ENCODE assay signal across 28 mouse cellular contexts in the genomic region with DNA sequence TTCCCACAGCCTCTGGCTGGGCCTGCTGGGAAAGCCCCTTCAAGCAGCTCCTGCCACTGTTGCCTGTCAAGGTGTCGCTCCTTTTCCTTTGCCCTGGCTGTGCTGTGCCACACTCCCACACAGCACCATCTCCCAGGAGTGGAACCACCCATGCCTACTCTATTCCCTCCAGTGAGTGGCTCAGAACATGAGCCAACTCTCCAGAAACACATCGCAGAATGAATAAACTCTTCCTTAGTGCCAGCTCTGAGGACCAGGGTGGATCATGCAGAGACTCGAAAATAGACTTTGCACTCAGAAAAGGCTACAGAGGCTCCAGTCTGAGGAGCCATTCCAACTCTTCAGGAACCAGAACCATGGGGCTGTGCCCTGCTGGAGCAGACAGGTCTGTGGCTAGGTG. TPM values are rescaled to one million over a fixed set of nuclear protein-coding genes. Genes with fewer than 3 reads are reported as not detected.
DNase-seq lines count a peak whose midpoint lies in the region; ATAC-seq and TF ChIP-seq lines count a peak whose summit lies in the region.
"Had no signal": no experiment of that assay in that cellular context is flagged by ENCODE, and none has a peak within 500 bp of the region (broad histone marks: within the 10 kb centered on the region; RNA-seq: fewer than 3 reads in every experiment).

No protein-coding gene starts in this region.

- no peaks in the 10 kb centered on the region for H3K9me3 ChIP-seq in midbrain, embryonic 11.5 days (ENCODE audit: control insufficient read depth, low read length)
- no peaks in the 10 kb centered on the region for H3K9me3 ChIP-seq in midbrain, embryonic 15.5 days
- H3K9me3 ChIP-seq: forebrain, embryonic 10.5 days; forebrain, embryonic 13.5 days; heart, embryonic 10.5 days; heart, embryonic 13.5 days had no signal

- peak; percentile 48 to 58 for DNase-seq in left cerebral cortex, adult 18-20 months (ENCODE audit: low spot score in 2 of 2)
- no peak for DNase-seq in left cerebral cortex, postnatal 10 days (ENCODE audit: extremely low spot score in 1 of 2, low spot score in 2 of 2)
- peak; percentile 54 for DNase-seq in midbrain, embryonic 11.5 days (ENCODE audit: low spot score, missing footprints)
- peak; percentile 82 for DNase-seq in brain, adult 2 months (ENCODE audit: low read depth, low spot score)
- DNase-seq: adrenal gland, adult 2 months; adrenal gland, postnatal 14 days; cerebellum, adult 8-10 months; cerebellum, postnatal 10 days; cerebellum, postnatal 36 days; forebrain, postnatal 0 days; gastrocnemius, postnatal 10 days; gastrocnemius, postnatal 36 days; heart, adult 2 months; heart, postnatal 14 days; heart, postnatal 4 days had no signal

- H3K27ac ChIP-seq in midbrain, embryonic 11.5 days (ENCODE audit: low read depth, low read length), result no peak overlapping the region
- no peak overlapping the region for H3K27ac ChIP-seq in midbrain, embryonic 15.5 days
- H3K27ac ChIP-seq in cortical plate, adult 2 months (ENCODE audit: insufficient read depth, low read length), result 0 out of 2 replicates have a peak overlapping the region, but pooled peaks have one; percentile 15
- H3K27ac ChIP-seq: forebrain, embryonic 10.5 days; forebrain, embryonic 13.5 days; heart, adult 2 months; heart, embryonic 10.5 days; heart, embryonic 13.5 days; hindbrain, embryonic 14.5 days; hindbrain, postnatal 0 days had no signal

- TF ChIP-seq POLR2A in cortical plate, adult 2 months (IDR thresholded peaks at IDR 0.05; ENCODE audit: extremely low read depth, insufficient read depth, low read length), result 0 out of 2 replicates have a peak, but pooled peaks have one; percentile 18

- TF ChIP-seq CTCF in cortical plate, adult 2 months (IDR thresholded peaks at IDR 0.05; ENCODE audit: extremely low read depth, insufficient read depth, low read length), result no peak

- H3K4me3 ChIP-seq in midbrain, embryonic 11.5 days (ENCODE audit: low read depth, low read length), result no peak overlapping the region
- H3K4me3 ChIP-seq in midbrain, embryonic 15.5 days, result no peak overlapping the region
- H3K4me3 ChIP-seq in cortical plate, adult 2 months (ENCODE audit: insufficient read depth, low read length), result no peak overlapping the region
- H3K4me3 ChIP-seq: forebrain, embryonic 10.5 days; forebrain, embryonic 13.5 days; heart, adult 2 months; heart, embryonic 10.5 days; heart, embryonic 13.5 days had no signal

- no peak overlapping the region for H3K4me2 ChIP-seq in midbrain, embryonic 11.5 days
- H3K4me2 ChIP-seq in midbrain, embryonic 15.5 days, result no peak overlapping the region
- H3K4me2 ChIP-seq: forebrain, embryonic 13.5 days; heart, embryonic 13.5 days; hindbrain, embryonic 14.5 days had no signal

- H3K4me1 ChIP-seq in midbrain, embryonic 11.5 days (ENCODE audit: control insufficient read depth, insufficient read depth, low read length), result no peaks in the 10 kb centered on the region
- H3K4me1 ChIP-seq in midbrain, embryonic 15.5 days, result peaks cover 6% of the 10 kb centered on the region; the same call in 1 of the 2 replicates
- H3K4me1 ChIP-seq in cortical plate, adult 2 months (ENCODE audit: control insufficient read depth, insufficient read depth, low read length), result peaks cover 13% of the 10 kb centered on the region
- H3K4me1 ChIP-seq: forebrain, embryonic 10.5 days had no signal

- no peak overlapping the region for H3K9ac ChIP-seq in midbrain, embryonic 11.5 days (ENCODE audit: low read length)
- H3K9ac ChIP-seq in midbrain, embryonic 15.5 days, result no peak overlapping the region
- H3K9ac ChIP-seq: forebrain, embryonic 13.5 days; forebrain, postnatal 0 days; heart, embryonic 13.5 days; hindbrain, embryonic 14.5 days had no signal

- ATAC-seq in midbrain, embryonic 11.5 days (ENCODE audit: low FRiP score), result no peak
- no peak for ATAC-seq in midbrain, embryonic 15.5 days (replicated peaks)
- ATAC-seq: CD4-positive, CD25-positive, alpha-beta regulatory T cell, adult 4 months; forebrain, embryonic 13.5 days; forebrain, postnatal 0 days; hindbrain, postnatal 0 days had no signal

- intact Hi-C loops in left cerebral cortex, postnatal 10 days (cut with DNase I), result no loop called here

- H3K36me3 ChIP-seq in midbrain, embryonic 11.5 days (ENCODE audit: control insufficient read depth, insufficient read depth, low read length), result no peaks in the 10 kb centered on the region
- no peaks in the 10 kb centered on the region for H3K36me3 ChIP-seq in midbrain, embryonic 15.5 days (replicated peaks)
- H3K36me3 ChIP-seq: forebrain, embryonic 10.5 days; heart, embryonic 10.5 days; heart, embryonic 13.5 days had no signal

- no peaks in the 10 kb centered on the region for H3K27me3 ChIP-seq in midbrain, embryonic 11.5 days (ENCODE audit: control insufficient read depth, insufficient read depth, low read length)
- H3K27me3 ChIP-seq in midbrain, embryonic 15.5 days (replicated peaks), result no peaks in the 10 kb centered on the region
- H3K27me3 ChIP-seq: forebrain, embryonic 13.5 days; heart, embryonic 13.5 days had no signal

- WGBS in midbrain, embryonic 11.5 days, result 88% methylated on average over 3 of the region's 3 CpGs
- WGBS in midbrain, embryonic 15.5 days, result 90% methylated on average over 3 of the region's 3 CpGs

RNA-seq across cellular contexts. Expression of gene Ccdc13, which starts 12.9 kb away (rescaled TPM):
- total RNA-seq in left cerebral cortex, adult 18-20 months (2021), result 1 to 10 TPM; 5.1 to 6.1 TPM
- 1 to 10 TPM; 9.0 to 9.3 TPM for total RNA-seq in left cerebral cortex, postnatal 10 days (2021)
- 1.5 and 2.0 TPM in 2 replicates for polyA plus RNA-seq in midbrain, embryonic 11.5 days (2014; fragmentation: Nextera tagmentation; extraction: Ambion mirVana)
- 4.1 and 4.2 TPM in 2 replicates for polyA plus RNA-seq in midbrain, embryonic 15.5 days (2015; fragmentation: Nextera tagmentation; extraction: Ambion mirVana)
- 11.8 and 13.4 TPM in 2 replicates for polyA plus RNA-seq in cortical plate, adult 2 months (2012; rRNA removed)
- total RNA-seq: granulocyte monocyte progenitor cell, adult 5-6 weeks; heart, adult 2 months; heart, postnatal 4 days; MEL had no signal
- polyA plus RNA-seq: CD4-positive, CD25-positive, alpha-beta regulatory T cell, adult 4 months; heart, embryonic 13.5 days had no signal

RNA-seq across cellular contexts. Expression of gene Higd1a, which starts 31.8 kb away (rescaled TPM):
- total RNA-seq in left cerebral cortex, adult 18-20 months (2021), result 100 to 1,000 TPM in 1 of 2 experiments, 10 to 100 TPM in 1; 96.5 to 107 TPM
- 10 to 100 TPM; 97.0 to 99.0 TPM for total RNA-seq in left cerebral cortex, postnatal 10 days (2021)
- polyA plus RNA-seq in midbrain, embryonic 11.5 days (2014; fragmentation: Nextera tagmentation; extraction: Ambion mirVana), result 159 and 170 TPM in 2 replicates
- 142 and 144 TPM in 2 replicates for polyA plus RNA-seq in midbrain, embryonic 15.5 days (2015; fragmentation: Nextera tagmentation; extraction: Ambion mirVana)
- 97.6 and 101 TPM in 2 replicates for polyA plus RNA-seq in cortical plate, adult 2 months (2012; rRNA removed)

RNA-seq across cellular contexts. Expression of gene Hhatl, which starts 34.0 kb away (rescaled TPM):
- 10 to 100 TPM; 15.4 to 25.0 TPM for total RNA-seq in left cerebral cortex, adult 18-20 months (2021)
- total RNA-seq in left cerebral cortex, postnatal 10 days (2021), result 1 to 10 TPM; 3.8 TPM
- polyA plus RNA-seq in midbrain, embryonic 11.5 days (2014; fragmentation: Nextera tagmentation; extraction: Ambion mirVana), result not detected in 2 replicates
- polyA plus RNA-seq in midbrain, embryonic 15.5 days (2015; fragmentation: Nextera tagmentation; extraction: Ambion mirVana), result 0.09 TPM in 1 of 2 replicates, not detected in the other
- 21.2 and 22.4 TPM in 2 replicates for polyA plus RNA-seq in cortical plate, adult 2 months (2012; rRNA removed)
- total RNA-seq: adrenal gland, adult 2 months; adrenal gland, postnatal 14 days; granulocyte monocyte progenitor cell, adult 5-6 weeks; MEL had no signal
- polyA plus RNA-seq: CD4-positive, CD25-positive, alpha-beta regulatory T cell, adult 4 months; embryonic facial prominence, embryonic 11.5 days; forebrain, embryonic 10.5 days; hindbrain, embryonic 11.5 days; hindbrain, embryonic 14.5 days had no signal

RNA-seq across cellular contexts. Expression of gene Klhl40, which starts 48.9 kb away (rescaled TPM):
- 1 to 10 TPM; 6.2 to 7.2 TPM for total RNA-seq in left cerebral cortex, adult 18-20 months (2021)
- total RNA-seq in left cerebral cortex, postnatal 10 days (2021), result 1 to 10 TPM; 3.3 to 3.5 TPM
- 0.11 and 0.16 TPM in 2 replicates for polyA plus RNA-seq in midbrain, embryonic 11.5 days (2014; fragmentation: Nextera tagmentation; extraction: Ambion mirVana)
- 1.6 and 1.9 TPM in 2 replicates for polyA plus RNA-seq in midbrain, embryonic 15.5 days (2015; fragmentation: Nextera tagmentation; extraction: Ambion mirVana)
- polyA plus RNA-seq in cortical plate, adult 2 months (2012; rRNA removed), result 6.6 and 8.7 TPM in 2 replicates
- total RNA-seq: adrenal gland, adult 2 months; adrenal gland, postnatal 14 days; MEL had no signal
- polyA plus RNA-seq: adrenal gland, adult 2 months; CD4-positive, CD25-positive, alpha-beta regulatory T cell, adult 4 months had no signal

Comparison
In these comparisons a context has a peak if more than half of its experiments do, and no peak if none do; other contexts are left out.
1. DNase-seq: peak in left cerebral cortex, adult 18-20 months (2 of 2), midbrain, embryonic 11.5 days (single experiment) and brain, adult 2 months (single experiment); none in left cerebral cortex, postnatal 10 days (0 of 2).
2. RNA of gene Hhatl, which starts 34.0 kb away (polyA plus RNA-seq): 21.2 to 22.4 TPM in cortical plate, adult 2 months; 0.09 TPM in midbrain, embryonic 15.5 days and not detected in midbrain, embryonic 11.5 days; every median in the first group is over 10 times any median in the second.